Mouse (Mus musculus) lung, embryonic 14.5 days (tissue): ENCODE data around the gene Dmap1. TPM values are rescaled to one million over a fixed set of nuclear protein-coding genes. Genes with fewer than 3 reads are reported as not detected.

ENCODE experiments used
- ATAC-seq: fragments of 200-750 bp; cut with Nextera tagmentation; 2 replicates; pipeline ENCODE4 v1.8.0; 2017; ENCODE audit warnings: mild to moderate bottlenecking, moderate TSS enrichment, moderate library complexity; ENCODE audit not compliant: insufficient read depth
- DNase-seq: peaks from one replicate; pipeline ENCODE4 v3.0.0-alpha.2; 2015
- H3K27ac ChIP-seq: fragments of 300-500 bp; sonication (generic); 2 replicates; pipeline ENCODE4 v1.5.1; 2014; ENCODE audit warnings: low read depth, mild to moderate bottlenecking, moderate library complexity
- H3K27me3 ChIP-seq: fragments of 300-500 bp; sonication (generic); 2 replicates; pipeline ENCODE4 v1.6.1; 2014; ENCODE audit warnings: low read length, control low read depth; ENCODE audit not compliant: insufficient read depth
- H3K36me3 ChIP-seq: fragments of 300-500 bp; sonication (generic); 2 replicates; pipeline ENCODE4 v1.6.1; 2014; ENCODE audit warnings: control low read depth; ENCODE audit not compliant: insufficient read depth
- H3K4me1 ChIP-seq: fragments of 300-500 bp; sonication (generic); 2 replicates; pipeline ENCODE4 v1.6.1; 2014; ENCODE audit warnings: antibody characterized with exemption, control low read depth; ENCODE audit not compliant: insufficient read depth
- H3K4me2 ChIP-seq: fragments of 300-500 bp; sonication (generic); 2 replicates; pipeline ENCODE4 v1.6.1; 2014; ENCODE audit warnings: mild to moderate bottlenecking
- H3K4me3 ChIP-seq: fragments of 300-500 bp; sonication (generic); 2 replicates; pipeline ENCODE4 v1.5.1; 2014; ENCODE audit warnings: low read depth, low read length
- H3K9ac ChIP-seq: fragments of 300-500 bp; sonication (generic); 2 replicates; pipeline ENCODE4 v1.6.1; 2014
- H3K9me3 ChIP-seq: fragments of 300-500 bp; sonication (generic); 2 replicates; pipeline ENCODE4 v1.6.1; 2016; ENCODE audit warnings: low read depth, low read length, control low read depth
- CTCF ChIP-seq: IDR thresholded peaks from 2 replicates; pipeline ENCODE4 v1.5.1; 2016; ENCODE audit warnings: antibody characterized with exemption, low read depth
- WGBS: fragments of 180-500 bp; shearing (Covaris S2); extraction: QIAGEN DNeasy Blood & Tissue Kit; methylation state at CpG from one replicate; pipeline ENCODE4 v1.1.7; 2014; 5-methylcytosine and 5-hydroxymethylcytosine counted together
- polyA plus RNA-seq: library from polyadenylated mRNA; unstranded; fragments of >200 nt; fragmentation: Nextera tagmentation; extraction: Ambion mirVana; gene quantifications from 2 replicates; pipeline ENCODE4 v1.2.1, GENCODE M21; 2014

The Dmap1 gene
- polyA plus RNA-seq, 1 experiment from 2014 or later: 65.4 TPM

- Histone ChIP-seq H3K27ac (no peak overlapping the region), H3K9me3 (no peaks in the 10 kb centered on the region), H3K9ac (no peak overlapping the region), H3K4me1 (no peaks in the 10 kb centered on the region), H3K4me3 (no peak overlapping the region), H3K4me2 (no peak overlapping the region), H3K36me3 (peaks cover 26% of the 10 kb centered on the region), H3K27me3 (no peaks in the 10 kb centered on the region)
- ATAC-seq (no peak), DNase-seq (no peak)
- no peak for TF ChIP-seq CTCF
- 68% methylated on average over 2 of the region's 2 CpGs for WGBS
Measured at GRCm38 (mm10) chr4:117645859-117646258, 36.2 kb downstream of the Dmap1 start.

GRCm38 (mm10) chr4:117645031-117645435 is 37.0 kb downstream of the Dmap1 start:
- Histone ChIP-seq H3K36me3 (peaks cover 27% of the 10 kb centered on the region; the same call in 1 of the 2 replicates), H3K4me1 (no peaks in the 10 kb centered on the region), H3K4me2 (no peak overlapping the region), H3K27ac (no peak overlapping the region), H3K9ac (no peak overlapping the region), H3K4me3 (no peak overlapping the region), H3K9me3 (no peaks in the 10 kb centered on the region), H3K27me3 (no peaks in the 10 kb centered on the region)
- no peak for DNase-seq
- TF ChIP-seq CTCF: no peak
- ATAC-seq: no peak
- 51% methylated on average over 22 of the region's 22 CpGs for WGBS

- ATAC-seq: no peak
- Histone ChIP-seq H3K4me2 (no peak overlapping the region), H3K4me1 (no peaks in the 10 kb centered on the region), H3K27ac (no peak overlapping the region), H3K9me3 (no peaks in the 10 kb centered on the region), H3K9ac (no peak overlapping the region), H3K4me3 (no peak overlapping the region), H3K36me3 (peaks cover 24% of the 10 kb centered on the region; the same call in 1 of the 2 replicates), H3K27me3 (no peaks in the 10 kb centered on the region)
- no peak for DNase-seq
- no peak for TF ChIP-seq CTCF
- WGBS: 75% methylated on average over 1 of the region's 1 CpGs
Measured at GRCm38 (mm10) chr4:117641804-117642203, 40.3 kb downstream of the Dmap1 start.

- H3K4me3 ChIP-seq: no peak overlapping the region
- TF ChIP-seq CTCF: no peak
- DNase-seq: no peak
- H3K36me3 ChIP-seq: peaks cover 24% of the 10 kb centered on the region; the same call in 1 of the 2 replicates
- no peak overlapping the region for H3K27ac ChIP-seq
- H3K4me1 ChIP-seq: no peaks in the 10 kb centered on the region
- H3K9ac ChIP-seq: no peak overlapping the region
- H3K27me3 ChIP-seq: no peaks in the 10 kb centered on the region
- H3K9me3 ChIP-seq: no peaks in the 10 kb centered on the region
- ATAC-seq: no peak
- H3K4me2 ChIP-seq: no peak overlapping the region
- WGBS: 97% methylated on average over 1 of the region's 1 CpGs
Measured at GRCm38 (mm10) chr4:117640925-117641703, 41.0 kb downstream of the Dmap1 start.

- Histone ChIP-seq H3K36me3 (peaks cover 25% of the 10 kb centered on the region; the same call in 1 of the 2 replicates), H3K4me1 (no peaks in the 10 kb centered on the region), H3K27ac (no peak overlapping the region), H3K4me2 (no peak overlapping the region), H3K4me3 (no peak overlapping the region), H3K9ac (no peak overlapping the region), H3K9me3 (no peaks in the 10 kb centered on the region), H3K27me3 (no peaks in the 10 kb centered on the region)
- no peak for ATAC-seq
- WGBS: 74% methylated on average over 22 of the region's 22 CpGs
- no peak for TF ChIP-seq CTCF
- DNase-seq: no peak
Measured at GRCm38 (mm10) chr4:117636891-117637613, 45.0 kb downstream of the Dmap1 start.

- Histone ChIP-seq H3K4me2 (no peak overlapping the region), H3K4me3 (no peak overlapping the region), H3K9ac (no peak overlapping the region), H3K27ac (no peak overlapping the region), H3K36me3 (peaks cover 22% of the 10 kb centered on the region; the same call in 1 of the 2 replicates), H3K27me3 (no peaks in the 10 kb centered on the region), H3K9me3 (no peaks in the 10 kb centered on the region), H3K4me1 (no peaks in the 10 kb centered on the region)
- WGBS: 73% methylated on average over 4 of the region's 4 CpGs
- no peak for ATAC-seq
- no peak for TF ChIP-seq CTCF
- DNase-seq: no peak
Measured at GRCm38 (mm10) chr4:117636152-117636551, 45.9 kb downstream of the Dmap1 start.

- no peak overlapping the region for H3K27ac ChIP-seq
- H3K4me1 ChIP-seq: no peaks in the 10 kb centered on the region
- H3K36me3 ChIP-seq: peaks cover 7% of the 10 kb centered on the region; the same call in 1 of the 2 replicates
- TF ChIP-seq CTCF: no peak
- no peak for DNase-seq
- H3K4me2 ChIP-seq: no peak overlapping the region
- ATAC-seq: no peak
- H3K27me3 ChIP-seq: no peaks in the 10 kb centered on the region
- no peak overlapping the region for H3K4me3 ChIP-seq
- no peaks in the 10 kb centered on the region for H3K9me3 ChIP-seq
- 78% methylated on average over 7 of the region's 7 CpGs for WGBS
- H3K9ac ChIP-seq: no peak overlapping the region
Measured at GRCm38 (mm10) chr4:117634642-117635041, 47.4 kb downstream of the Dmap1 start.
